Mouse (Mus musculus) testis, postnatal 10 days (tissue): ENCODE measurements around the gene Gm17720.
"Not testable (repeated sequence)": the region's sequence is repeated elsewhere in the genome, so short reads cannot be mapped to it uniquely, and the experiment has no call there.

ENCODE experiments used
- DNase-seq: peaks from one replicate; pipeline ENCODE4 v3.0.0; 2021; ENCODE audit warnings: low spot score

The Gm17720 gene

DNA sequence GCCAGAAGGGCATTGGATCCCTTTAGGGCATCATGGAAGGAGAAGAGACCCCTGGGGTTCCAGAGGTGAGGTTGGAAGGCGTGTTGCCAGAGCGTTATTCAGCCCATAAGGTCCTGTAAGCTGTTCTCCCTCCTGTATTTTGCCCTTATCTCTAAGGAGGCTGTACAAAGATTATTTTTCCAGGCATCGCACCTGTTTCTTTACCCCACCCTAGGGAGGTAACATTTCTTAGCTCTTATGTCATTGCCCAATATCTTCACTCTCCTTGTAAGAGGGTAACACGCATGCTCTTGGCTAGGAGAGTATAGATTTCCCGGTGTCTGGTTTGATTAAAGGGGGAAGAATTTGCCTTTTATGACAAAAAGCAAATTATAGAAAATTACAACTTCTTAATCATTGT is 62.9 kb downstream of the Gm17720 start, which contains the start of gene Chst4:
Gene Chst4, minus strand, starts transcription at position 82 of the 400 bp plus-strand sequence.
- no peak for DNase-seq

DNA sequence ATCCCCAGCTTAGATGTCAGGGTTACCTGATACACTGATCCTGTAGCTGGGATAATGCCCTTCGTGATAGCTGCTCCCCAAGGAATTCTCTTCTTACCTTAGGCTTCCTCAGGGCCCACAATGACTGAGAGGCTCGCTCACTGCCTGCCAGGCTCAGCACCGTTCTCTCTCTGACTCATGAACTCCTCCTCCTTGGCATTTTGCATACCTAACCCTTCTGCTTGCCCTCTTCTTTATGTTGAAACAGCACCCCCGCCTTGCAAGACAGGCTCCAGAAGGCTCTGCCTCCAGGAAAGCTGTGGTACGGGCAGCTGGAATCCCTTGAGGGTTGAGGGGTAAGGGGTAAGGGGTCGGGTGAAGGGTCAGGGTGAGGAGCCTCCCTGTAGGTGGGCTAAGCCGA is 63.3 kb downstream of the Gm17720 start:
- DNase-seq, result no peak

DNA sequence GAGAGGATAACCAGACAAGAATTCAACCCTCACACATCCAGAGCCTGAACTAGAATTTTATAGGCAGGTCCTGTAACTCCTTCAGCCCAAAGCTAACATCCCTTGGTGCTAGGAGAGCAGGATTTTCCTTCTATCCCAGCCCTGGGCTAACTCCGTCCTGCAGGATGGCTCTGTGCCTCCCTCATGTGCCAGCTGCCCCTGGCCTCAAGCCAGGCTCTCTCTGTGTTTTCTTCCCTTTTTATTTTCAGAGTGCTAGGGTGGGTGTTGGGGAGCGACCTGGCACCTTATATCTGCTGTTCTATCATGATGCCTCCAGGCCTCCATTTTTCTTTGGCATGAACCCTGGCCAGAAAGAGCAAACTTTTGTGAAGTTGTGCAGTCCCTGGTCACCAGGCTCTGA is 66.4 kb downstream of the Gm17720 start:
- DNase-seq, result peak; percentile 49

DNA sequence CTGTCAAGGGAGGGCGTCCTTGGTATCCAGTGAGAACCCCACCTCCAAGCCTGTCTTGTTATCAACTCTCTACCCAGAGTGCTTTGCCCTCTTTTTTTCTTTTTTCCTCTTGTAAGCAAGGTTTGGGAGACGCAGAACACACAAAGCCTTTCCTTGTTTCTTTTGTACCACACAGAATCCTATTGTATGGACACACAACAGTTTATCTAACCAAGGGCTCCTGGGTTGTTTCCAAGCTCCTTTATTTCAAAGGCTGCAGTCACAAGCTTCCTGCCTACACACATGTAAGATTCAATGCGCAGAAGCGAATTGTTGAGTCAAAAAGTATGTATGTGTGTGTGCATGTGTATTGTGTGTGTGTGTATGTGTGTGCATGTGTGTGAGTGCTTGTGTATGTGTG is 68.2 kb downstream of the Gm17720 start:
- DNase-seq, result no peak

DNA sequence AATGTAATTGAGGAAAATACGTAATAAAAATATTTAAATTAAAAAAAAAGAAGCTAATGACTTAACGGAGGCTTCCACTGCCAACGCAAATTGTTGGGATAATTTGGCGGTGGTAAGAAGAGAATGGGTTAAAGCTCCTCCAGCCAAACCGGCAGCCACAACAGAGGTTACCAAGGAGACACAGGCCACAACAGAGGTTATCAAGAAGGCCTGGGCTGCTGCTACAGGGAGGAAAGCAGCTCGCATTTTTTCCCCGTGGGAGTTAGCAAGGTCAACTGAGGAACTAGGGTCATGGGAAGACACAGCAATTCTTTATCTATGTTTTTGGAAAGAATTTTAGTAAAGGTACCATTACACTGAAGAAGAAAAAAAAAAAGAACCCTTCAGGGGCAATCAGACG is 68.8 kb downstream of the Gm17720 start:
- not testable (repeated sequence) for DNase-seq
